In genomic region chr3:133791361-133791760, GRCm38 (mm10) we compare ENCODE assay signal across 15 mouse cellular contexts.
"Had no signal": no experiment of that assay in that cellular context is flagged by ENCODE, and none has a peak within 500 bp of the region (broad histone marks: within the 10 kb centered on the region; RNA-seq: fewer than 3 reads in every experiment).

No protein-coding gene starts in this region.

- H3K9me3 ChIP-seq: neural tube, embryonic 15.5 days; stomach, embryonic 15.5 days had no signal

- H3K9ac ChIP-seq: neural tube, embryonic 15.5 days; stomach, embryonic 15.5 days had no signal

- H3K4me1 ChIP-seq: neural tube, embryonic 15.5 days; stomach, embryonic 15.5 days had no signal

- DNase-seq: retina, postnatal 1 day; right cerebral cortex, adult 18-20 months; right cerebral cortex, postnatal 14 days; right cerebral cortex, postnatal 25 days; right cerebral cortex, postnatal 4 days; spleen, adult 18-20 months; thymus, adult 18-20 months; thymus, adult 2 months; thymus, postnatal 14 days; thymus, postnatal 25 days; thymus, postnatal 36 days; thymus, postnatal 4 days had no signal

- H3K36me3 ChIP-seq: neural tube, embryonic 15.5 days; stomach, embryonic 15.5 days had no signal

- H3K27ac ChIP-seq: neural tube, embryonic 15.5 days; stomach, embryonic 15.5 days; stomach, postnatal 0 days had no signal

- H3K4me2 ChIP-seq: neural tube, embryonic 15.5 days; stomach, embryonic 15.5 days had no signal

- H3K27me3 ChIP-seq: neural tube, embryonic 15.5 days; stomach, embryonic 15.5 days had no signal

- H3K4me3 ChIP-seq: neural tube, embryonic 15.5 days; stomach, embryonic 15.5 days had no signal
